Mouse (Mus musculus): Measurements from ENCODE around the gene Kcnn3.

GRCm38 (mm10) chr3:89686031-89686430 lies 166.1 kb downstream of the Kcnn3 start:
- TF ChIP-seq CTCF (IDR thresholded peaks at IDR 0.05; ENCODE audit: low read depth) (no peak), EP300 (IDR thresholded peaks at IDR 0.05; ENCODE audit: low read depth) (no peak)
